Mouse (Mus musculus): Measurements from ENCODE around the gene Tspear. TPM values are rescaled to one million over a fixed set of nuclear protein-coding genes. Genes with fewer than 3 reads are reported as not detected.
"Not testable (repeated sequence)": the region's sequence is repeated elsewhere in the genome, so short reads cannot be mapped to it uniquely, and the experiment has no call there.

Tspear gene
- not detected for total RNA-seq (2021)
- long read RNA-seq, experiment 1, result 0 reads
- long read RNA-seq, experiment 2, result 0 reads

- DNase-seq, result peak; percentile 13 to 18
These were observed at the start of gene Tspear for GRCm38 (mm10) chr10:77685895-77686664. TSS of gene Tspear (plus strand) at chr10:77686569.

DNA sequence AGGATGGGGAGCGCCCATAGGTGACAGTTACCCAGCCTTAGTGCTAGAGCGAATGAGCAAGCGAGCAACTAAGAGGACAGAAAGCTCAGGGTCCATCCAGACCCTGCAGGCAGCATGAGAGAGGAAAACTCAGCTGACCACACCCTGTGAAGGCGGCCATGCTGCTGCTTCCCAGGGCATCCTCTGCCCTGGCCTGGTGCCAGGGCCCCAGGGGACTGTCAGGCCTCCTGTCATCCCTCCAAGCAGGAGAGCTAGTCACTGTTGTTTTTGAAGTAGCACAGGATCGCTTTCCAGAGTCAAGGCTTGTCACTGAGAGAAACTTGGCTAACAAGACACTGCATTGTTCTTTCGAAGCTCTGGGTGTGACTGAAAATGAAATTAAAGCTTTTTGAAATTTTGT, 47.4 kb upstream of the Tspear start:
- DNase-seq, result peak in 1 of 2 experiments; percentile 28

- DNase-seq, result no peak
These were observed 43.2 kb upstream of the Tspear start for GRCm38 (mm10) chr10:77643160-77643559.

GRCm38 (mm10) chr10:77645571-77645970, 40.8 kb upstream of the Tspear start:
- DNase-seq, result no peak

- no peak for DNase-seq
These were observed 38.9 kb upstream of the Tspear start for GRCm38 (mm10) chr10:77647461-77647860.

DNA sequence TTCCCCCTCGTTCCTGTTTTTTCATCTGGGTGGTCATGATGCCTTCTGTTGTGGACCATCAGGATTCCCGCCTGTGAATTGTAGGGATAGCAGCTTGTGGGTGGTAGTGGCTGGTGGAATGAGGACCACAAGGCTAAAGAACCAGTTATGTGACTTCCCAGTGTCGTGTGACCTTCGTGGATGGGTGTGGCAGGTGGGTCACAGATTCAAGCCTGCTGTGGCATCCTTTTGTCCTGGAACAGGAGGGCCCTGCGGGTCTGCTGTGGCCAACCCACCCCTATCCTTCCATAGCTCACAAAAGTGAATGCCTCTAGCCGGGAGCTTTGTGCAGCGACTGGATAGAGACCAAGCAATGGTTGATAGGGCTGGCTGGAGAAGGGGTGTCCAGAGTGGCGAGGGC, 38.5 kb upstream of the Tspear start:
- DNase-seq, result no peak

DNA sequence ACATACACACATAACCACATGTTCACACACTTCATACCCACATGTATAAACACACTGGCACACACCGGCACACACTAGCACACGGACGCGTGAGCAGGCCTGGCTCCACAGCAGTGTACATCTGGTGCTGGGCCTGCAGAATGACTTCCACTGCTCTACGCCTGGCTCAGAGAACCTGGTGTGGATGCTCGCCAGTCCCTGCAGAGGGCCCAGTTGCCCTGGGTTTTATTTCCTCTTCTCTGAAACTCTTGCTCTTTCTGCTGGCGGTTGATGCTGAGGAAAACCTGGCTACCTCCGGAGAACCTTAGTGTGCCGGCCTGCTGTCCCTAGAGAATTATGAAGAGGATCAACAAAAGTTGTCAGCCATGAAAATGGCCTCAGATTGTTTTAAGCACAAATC, 34.3 kb upstream of the Tspear start:
- DNase-seq, result no peak

DNA sequence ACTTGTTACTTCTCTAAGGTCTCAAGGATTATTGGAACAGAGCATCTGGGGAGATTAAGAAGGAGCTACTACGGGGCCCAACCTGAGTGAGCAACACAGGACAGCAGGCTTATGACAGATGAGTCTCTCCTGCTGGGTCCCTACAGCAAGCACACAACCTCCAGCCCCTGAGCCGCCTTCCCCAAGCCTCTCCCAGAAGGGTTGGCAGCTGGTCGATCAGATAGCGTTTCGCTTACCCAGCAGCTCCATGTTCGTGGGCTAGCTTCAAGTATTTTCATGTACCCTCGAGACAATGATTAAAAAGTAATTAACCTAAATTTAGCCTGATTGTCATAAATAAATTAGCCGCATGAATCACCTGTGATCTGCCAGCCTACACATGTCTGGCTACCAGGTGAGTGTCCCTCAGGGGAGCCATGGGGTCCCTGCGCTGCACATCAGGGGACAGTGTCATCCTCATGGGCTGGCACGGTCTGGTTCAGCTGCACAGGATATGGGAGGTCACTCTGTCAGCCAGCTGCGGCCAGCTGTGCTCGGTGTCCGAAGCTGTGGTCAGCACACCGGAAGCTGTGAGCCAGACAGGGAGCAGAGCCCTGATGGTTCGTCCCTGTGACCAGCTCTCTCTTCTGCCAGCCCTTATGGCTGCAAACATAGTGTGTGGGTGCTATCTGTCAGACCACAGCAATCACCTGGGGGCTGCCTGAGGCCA, 27.9 kb upstream of the Tspear start:
- DNase-seq, result peak in 1 of 2 experiments; percentile 60

- DNase-seq, result no peak
These were observed 22.3 kb upstream of the Tspear start for GRCm38 (mm10) chr10:77663949-77664665.

- DNase-seq, result no peak
These were observed 20.0 kb upstream of the Tspear start for GRCm38 (mm10) chr10:77666342-77666741.

DNA sequence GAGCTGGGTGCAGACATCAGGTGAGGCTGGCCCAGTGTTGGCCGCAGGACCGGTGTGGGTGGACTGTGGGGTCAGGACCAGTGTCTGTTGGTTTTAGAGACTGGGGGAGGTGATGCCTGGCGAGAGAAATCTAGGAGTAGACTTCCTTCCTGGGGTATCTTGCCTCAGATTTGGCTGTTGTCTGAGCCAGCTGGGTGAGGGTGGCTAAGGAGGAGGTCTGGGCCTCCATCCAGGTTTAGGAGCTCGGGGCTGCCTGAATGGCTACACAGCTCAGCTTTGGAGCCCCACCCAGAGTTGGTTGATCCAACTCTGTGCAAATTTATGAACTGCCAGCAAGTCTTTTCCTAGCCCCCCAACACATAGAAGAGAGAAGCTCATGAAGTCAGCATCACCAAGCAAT, 19.0 kb upstream of the Tspear start:
- peak in 1 of 2 experiments; percentile 13 for DNase-seq

- DNase-seq, result no peak
These were observed 15.7 kb upstream of the Tspear start for GRCm38 (mm10) chr10:77670710-77671109.

- DNase-seq, result no peak
These were observed 14.8 kb upstream of the Tspear start for GRCm38 (mm10) chr10:77671519-77671918.

DNA sequence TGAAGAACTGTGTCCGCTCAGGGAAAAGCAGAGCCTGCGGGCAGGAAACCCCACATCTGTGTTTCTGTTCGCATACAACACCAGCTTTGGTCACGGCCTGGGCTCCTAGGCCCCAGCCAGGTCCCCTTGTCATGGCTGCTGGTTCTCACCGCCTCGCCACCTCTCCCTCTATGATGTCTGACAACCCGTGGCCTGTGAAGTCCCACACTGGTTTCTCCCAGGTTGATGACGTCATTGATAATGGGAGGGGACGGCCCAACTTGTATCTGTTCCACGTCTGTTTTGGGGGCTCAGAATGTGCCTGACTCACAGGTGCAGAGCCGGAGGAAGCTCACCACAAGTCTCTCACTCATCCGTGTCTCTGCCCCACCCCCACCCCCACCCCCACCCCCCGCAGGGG, 12.6 kb upstream of the Tspear start:
- no peak for DNase-seq

DNA sequence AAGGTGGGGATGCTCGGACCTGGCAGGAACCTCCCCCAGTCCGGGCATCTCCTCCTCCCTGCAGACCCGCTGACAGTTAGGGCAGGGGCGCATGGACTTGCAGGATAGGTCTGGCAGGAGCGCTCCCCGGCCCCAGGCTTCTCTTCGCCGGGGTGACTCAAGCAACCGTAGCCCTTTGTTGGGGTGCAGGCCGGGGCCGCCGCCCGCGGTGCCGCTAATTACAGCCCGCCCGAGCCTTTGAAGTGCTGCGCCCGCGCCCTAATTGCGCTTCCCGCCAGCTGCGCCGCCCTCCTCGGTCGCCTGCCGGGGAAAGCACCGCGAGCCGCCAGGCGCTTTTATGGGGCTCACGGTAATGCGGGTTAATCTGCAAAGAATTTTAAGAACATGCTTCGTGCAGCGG, 8.8 kb upstream of the Tspear start:
- no peak for DNase-seq

DNA sequence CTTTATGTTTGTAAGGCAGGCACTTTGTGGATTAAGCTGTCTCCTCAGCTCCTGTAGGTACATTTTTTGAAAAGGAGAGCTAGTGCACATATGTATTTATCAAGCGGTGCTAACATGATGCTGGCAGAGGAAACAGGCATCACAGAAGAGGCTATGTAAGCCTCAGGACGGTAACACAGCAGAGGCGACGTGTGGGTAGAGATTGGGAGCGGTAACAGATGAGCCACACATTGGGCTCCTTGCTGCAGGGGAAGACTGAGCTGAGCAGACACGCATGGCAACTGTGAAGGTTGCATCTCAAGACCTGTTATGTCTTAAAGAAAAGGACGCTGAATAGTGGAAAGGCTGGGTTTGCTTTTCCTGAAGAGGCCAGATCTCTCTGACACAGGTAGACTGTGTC, 3.4 kb upstream of the Tspear start:
- DNase-seq, result no peak

- DNase-seq, result no peak
These were observed 2.2 kb upstream of the Tspear start for GRCm38 (mm10) chr10:77684181-77684580.

DNA sequence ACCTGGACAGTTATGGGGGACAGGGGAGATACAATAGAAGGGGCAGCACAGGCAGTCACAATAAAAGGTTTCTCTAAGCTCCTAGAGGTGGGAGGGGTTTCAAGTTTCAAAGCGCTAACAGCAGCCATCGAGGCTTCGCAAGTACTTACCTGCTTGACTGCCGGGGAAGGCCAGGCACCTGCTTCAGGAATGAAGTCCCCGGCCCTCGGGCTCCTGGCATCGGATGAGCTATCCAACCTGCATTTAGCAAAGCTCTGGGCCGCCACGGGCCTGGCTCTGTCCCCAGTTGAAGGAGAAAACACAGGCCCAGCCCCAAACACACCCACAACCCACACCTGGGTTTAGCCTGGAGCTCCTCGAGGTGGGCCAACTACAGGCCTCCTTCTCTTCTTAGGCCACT, 652 bp downstream of the Tspear start:
- no peak for DNase-seq

DNA sequence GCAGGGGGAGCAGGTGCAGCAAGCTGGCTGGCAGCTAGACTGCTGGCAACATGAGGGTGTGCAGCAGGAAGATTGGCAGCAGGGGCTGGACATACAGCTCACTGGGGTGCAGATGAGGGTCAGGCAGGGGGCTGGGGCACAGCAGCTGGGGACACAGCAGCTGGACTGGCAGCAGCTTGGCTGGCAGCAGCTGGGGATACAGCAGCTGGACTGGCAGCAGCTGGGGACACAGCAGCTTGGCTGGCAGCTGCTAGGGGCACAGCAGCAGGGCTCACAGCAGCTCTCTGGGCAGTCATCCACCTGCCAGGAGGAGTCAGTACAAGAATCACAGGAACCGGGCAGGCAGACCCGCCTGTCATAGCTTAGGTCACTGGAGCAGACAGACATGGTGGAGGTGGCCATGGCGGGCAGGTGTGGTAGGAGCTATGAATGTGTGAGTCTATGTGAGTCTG, 4.0 kb downstream of the Tspear start, which contains the start of gene Gm19402:
Gm19402 (minus strand) TSS at position 402 of the 452 bp plus-strand sequence.
- DNase-seq, result not testable (repeated sequence)

DNA sequence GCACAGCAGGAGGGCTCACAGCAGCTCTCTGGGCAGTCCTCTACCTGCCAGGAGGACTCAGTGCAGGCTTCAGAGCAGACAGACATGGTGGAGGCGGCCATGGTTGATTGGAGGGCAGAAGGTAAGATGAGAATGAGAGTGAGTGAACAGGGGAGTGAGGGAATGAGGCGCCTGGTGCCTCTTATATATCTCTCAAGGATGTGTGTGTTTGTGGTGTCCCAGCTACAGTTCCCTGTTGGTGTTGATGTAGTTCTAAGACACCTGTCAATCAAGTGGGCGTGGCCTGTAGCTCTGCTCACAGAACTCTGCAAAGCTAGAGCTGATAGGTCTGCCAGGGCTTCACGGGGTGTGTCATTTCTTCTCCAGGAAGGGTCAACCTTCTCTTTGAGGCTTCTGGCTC, 10.8 kb downstream of the Tspear start, which contains the start of gene Gm9508:
Gm9508 (minus strand) TSS at position 101 of the 400 bp plus-strand sequence.
- DNase-seq, result no peak

- no peak for DNase-seq
These were observed 20.0 kb downstream of the Tspear start, which contains the start of gene Gm10272 for GRCm38 (mm10) chr10:77706326-77706725. TSS of gene Gm10272 (plus strand) at chr10:77706626.

GRCm38 (mm10) chr10:77709831-77710230, 23.5 kb downstream of the Tspear start:
- no peak for DNase-seq

GRCm38 (mm10) chr10:77711157-77711556, 24.8 kb downstream of the Tspear start, which contains the start of gene Gm10024:
TSS of gene Gm10024 (plus strand) at chr10:77711457.
- not testable (repeated sequence) for DNase-seq
